Mouse (Mus musculus) forebrain, embryonic 15.5 days (tissue): Measurements from ENCODE around the gene Aif1l. TPM values are rescaled to one million over a fixed set of nuclear protein-coding genes. Genes with fewer than 3 reads are reported as not detected.

Experiments used
- ATAC-seq: fragments of 200-750 bp; cut with Nextera tagmentation; replicated peaks from 2 replicates; pipeline ENCODE4 v1.8.0; 2017; ENCODE audit warnings: mild to moderate bottlenecking, moderate TSS enrichment, moderate library complexity
- H3K27ac ChIP-seq: fragments of 300-500 bp; sonication (generic); replicated peaks from 2 replicates; pipeline ENCODE4 v1.5.1; 2015; ENCODE audit warnings: mild to moderate bottlenecking, inconsistent platforms
- H3K27me3 ChIP-seq: fragments of 300-500 bp; sonication (generic); 2 replicates; pipeline ENCODE4 v1.6.1; 2015; ENCODE audit warnings: inconsistent platforms
- H3K36me3 ChIP-seq: fragments of 300-500 bp; sonication (generic); 2 replicates; pipeline ENCODE4 v1.6.1; 2015; ENCODE audit warnings: mild to moderate bottlenecking, inconsistent platforms
- H3K4me1 ChIP-seq: fragments of 300-500 bp; sonication (generic); 2 replicates; pipeline ENCODE4 v1.6.1; 2015; ENCODE audit warnings: inconsistent platforms
- H3K4me2 ChIP-seq: fragments of 300-500 bp; sonication (generic); replicated peaks from 2 replicates; pipeline ENCODE4 v1.6.1; 2015; ENCODE audit warnings: mild to moderate bottlenecking, inconsistent platforms
- H3K4me3 ChIP-seq: fragments of 300-500 bp; sonication (generic); 2 replicates; pipeline ENCODE4 v1.5.1; 2015; ENCODE audit warnings: mild to moderate bottlenecking, inconsistent platforms
- H3K9ac ChIP-seq: fragments of 300-500 bp; sonication (generic); replicated peaks from 2 replicates; pipeline ENCODE4 v1.6.1; 2015; ENCODE audit warnings: mild to moderate bottlenecking, inconsistent platforms
- H3K9me3 ChIP-seq: fragments of 300-500 bp; sonication (generic); 2 replicates; pipeline ENCODE4 v1.6.1; 2016; ENCODE audit warnings: inconsistent platforms
- WGBS: fragments of 180-500 bp; shearing (Covaris S2); methylation state at CpG from one replicate; pipeline ENCODE4 v1.1.7; 2015; ENCODE audit warnings: mixed read lengths; 5-methylcytosine and 5-hydroxymethylcytosine counted together
- polyA plus RNA-seq: library from polyadenylated mRNA; unstranded; fragments of >200 nt; fragmentation: Nextera tagmentation; extraction: Ambion mirVana; gene quantifications from 2 replicates; pipeline ENCODE4 v1.2.1, GENCODE M21; 2015

Gene Aif1l
- polyA plus RNA-seq, 1 experiment from 2014 or later: 52.2 TPM

DNA sequence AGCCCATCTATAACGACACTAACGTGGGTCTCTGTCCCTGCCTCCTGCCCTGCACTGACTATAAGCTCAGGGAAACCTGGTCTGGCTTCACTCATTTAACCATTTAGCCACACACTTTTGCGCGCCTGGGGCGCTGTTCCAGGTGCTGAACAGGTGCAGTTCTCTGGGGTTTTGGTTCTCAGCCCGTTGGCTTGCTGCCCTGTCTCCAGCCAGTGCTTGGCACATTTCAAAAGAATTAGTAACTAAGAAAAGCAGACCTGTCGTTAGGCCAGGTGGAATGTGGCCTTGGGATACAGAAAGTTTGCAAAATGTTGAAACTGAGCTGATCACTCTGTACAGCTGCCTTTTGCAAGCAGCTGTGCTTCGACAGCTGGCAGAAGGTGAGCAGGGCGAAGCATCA is 25.1 kb upstream of the Aif1l start:
- Histone ChIP-seq H3K9ac (no peak overlapping the region), H3K4me1 (no peaks in the 10 kb centered on the region), H3K27ac (no peak overlapping the region), H3K27me3 (no peaks in the 10 kb centered on the region), H3K36me3 (no peaks in the 10 kb centered on the region), H3K4me3 (no peak overlapping the region), H3K9me3 (no peaks in the 10 kb centered on the region), H3K4me2 (no peak overlapping the region)
- no peak for ATAC-seq
- WGBS: 30% methylated on average over 9 of the region's 9 CpGs

DNA sequence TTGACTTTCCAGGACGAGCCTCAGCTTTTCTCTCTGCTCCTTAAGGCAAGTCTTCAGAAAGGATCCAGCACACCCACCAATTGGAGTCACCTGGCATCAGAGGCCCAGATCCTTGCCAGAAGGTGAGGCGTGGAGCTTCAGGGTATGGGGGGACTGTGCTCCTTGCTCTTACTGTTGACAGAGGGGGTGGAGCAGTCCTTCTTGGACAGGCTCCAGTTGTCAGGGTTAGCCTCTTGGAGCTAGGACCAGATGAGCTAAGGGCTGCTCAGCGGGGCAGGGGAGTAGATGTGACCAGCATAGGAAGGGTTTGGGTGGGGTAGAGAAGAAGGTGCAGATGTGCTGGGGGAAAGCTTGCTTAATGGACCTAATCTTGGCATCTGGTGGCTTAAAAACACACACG is 24.0 kb upstream of the Aif1l start:
- no peaks in the 10 kb centered on the region for H3K27me3 ChIP-seq
- no peak overlapping the region for H3K4me2 ChIP-seq
- H3K9me3 ChIP-seq: no peaks in the 10 kb centered on the region
- H3K4me1 ChIP-seq: no peaks in the 10 kb centered on the region
- WGBS: 58% methylated on average over 4 of the region's 4 CpGs
- H3K36me3 ChIP-seq: no peaks in the 10 kb centered on the region
- H3K27ac ChIP-seq: no peak overlapping the region
- H3K4me3 ChIP-seq: no peak overlapping the region
- ATAC-seq: no peak
- no peak overlapping the region for H3K9ac ChIP-seq

DNA sequence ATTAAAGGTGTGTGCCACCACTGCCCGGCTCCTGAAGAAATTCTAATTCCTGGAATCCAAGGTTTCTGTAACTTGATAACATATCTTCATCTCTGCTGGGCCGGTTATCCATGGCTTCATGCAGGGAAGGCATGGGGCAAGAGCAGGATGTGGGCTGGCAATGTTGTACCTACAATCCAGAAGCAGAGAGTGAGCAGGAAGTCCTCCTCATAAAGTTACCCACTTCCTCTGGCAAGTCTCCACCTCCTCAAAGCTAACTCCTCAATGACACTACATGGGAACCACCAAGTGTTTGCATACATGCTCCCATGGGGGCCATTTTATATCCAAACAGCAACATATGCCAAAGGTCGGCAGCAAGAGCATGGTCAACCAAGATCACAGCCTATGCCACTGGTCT is 20.3 kb upstream of the Aif1l start:
- Histone ChIP-seq H3K27me3 (no peaks in the 10 kb centered on the region), H3K9me3 (no peaks in the 10 kb centered on the region), H3K4me1 (no peaks in the 10 kb centered on the region), H3K36me3 (no peaks in the 10 kb centered on the region), H3K9ac (no peak overlapping the region), H3K27ac (no peak overlapping the region), H3K4me2 (no peak overlapping the region), H3K4me3 (no peak overlapping the region)
- WGBS: 93% methylated on average over 3 of the region's 3 CpGs
- no peak for ATAC-seq

DNA sequence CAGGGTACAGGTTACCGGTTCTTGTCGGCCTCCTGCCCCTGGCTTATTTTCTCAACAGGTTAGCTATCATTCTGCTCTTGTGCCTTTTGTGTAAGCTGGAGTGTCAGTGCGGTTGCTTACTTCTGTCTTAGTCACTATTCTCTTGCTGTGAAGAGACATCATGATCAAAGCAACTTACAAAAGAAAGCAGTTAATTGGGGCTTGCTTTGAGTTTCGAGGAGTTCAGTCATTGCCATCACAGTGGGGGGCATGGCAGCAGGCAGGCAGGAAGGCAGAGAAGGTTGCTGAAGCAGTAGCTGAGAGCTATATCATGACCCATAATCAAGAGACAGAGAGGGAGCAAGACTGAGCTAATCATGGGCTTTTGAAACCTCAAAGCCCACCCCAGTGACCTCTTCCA is 15.4 kb upstream of the Aif1l start:
- Histone ChIP-seq H3K9me3 (no peaks in the 10 kb centered on the region), H3K36me3 (no peaks in the 10 kb centered on the region), H3K4me3 (no peak overlapping the region), H3K27ac (no peak overlapping the region), H3K27me3 (no peaks in the 10 kb centered on the region), H3K4me1 (no peaks in the 10 kb centered on the region), H3K9ac (no peak overlapping the region), H3K4me2 (no peak overlapping the region)
- no peak for ATAC-seq
- 14% methylated on average over 4 of the region's 4 CpGs for WGBS

DNA sequence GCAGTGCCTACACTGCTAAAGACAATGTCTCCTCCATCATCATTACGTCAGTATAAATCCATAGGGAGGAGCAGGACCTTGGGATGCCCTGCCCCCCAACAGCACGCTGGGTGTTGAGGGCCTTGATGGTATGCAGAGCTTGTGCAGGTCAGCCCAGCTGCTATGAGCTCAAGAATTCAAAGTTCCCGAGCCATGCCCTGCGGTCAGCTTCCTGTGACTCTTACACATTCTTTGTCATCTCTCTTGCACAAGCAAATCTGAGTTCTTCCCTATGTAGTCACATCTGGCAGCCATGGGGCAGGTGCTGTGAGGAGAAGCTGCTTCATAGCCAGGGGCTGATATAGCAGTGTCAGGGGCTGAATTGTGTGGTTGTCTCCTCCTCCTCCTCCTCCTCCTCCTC is 14.9 kb upstream of the Aif1l start:
- 34% methylated on average over 4 of the region's 4 CpGs for WGBS
- H3K4me2 ChIP-seq: no peak overlapping the region
- no peak for ATAC-seq
- H3K4me1 ChIP-seq: no peaks in the 10 kb centered on the region
- no peak overlapping the region for H3K27ac ChIP-seq
- H3K9me3 ChIP-seq: no peaks in the 10 kb centered on the region
- no peak overlapping the region for H3K4me3 ChIP-seq
- no peaks in the 10 kb centered on the region for H3K27me3 ChIP-seq
- no peaks in the 10 kb centered on the region for H3K36me3 ChIP-seq
- no peak overlapping the region for H3K9ac ChIP-seq

DNA sequence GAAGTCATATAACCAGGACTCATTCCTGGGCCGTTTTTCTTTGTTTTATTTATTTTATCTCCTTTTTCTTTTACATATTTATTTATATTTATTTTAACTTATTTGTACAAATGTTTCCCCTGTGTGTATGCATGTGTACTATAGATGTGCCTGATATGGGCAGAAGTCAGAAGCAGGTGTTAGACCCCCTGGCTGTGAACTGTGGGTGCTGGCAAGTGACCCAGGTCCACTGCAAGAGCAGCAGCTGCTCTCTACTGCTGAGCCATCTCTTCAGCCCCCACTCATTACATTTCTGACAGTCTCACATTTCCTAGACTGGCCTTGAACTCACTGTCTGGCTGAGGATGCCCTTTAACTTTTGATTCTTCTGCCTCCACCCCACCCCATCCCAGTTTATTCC is 11.6 kb upstream of the Aif1l start:
- H3K27ac ChIP-seq: no peak overlapping the region
- H3K27me3 ChIP-seq: no peaks in the 10 kb centered on the region
- H3K9me3 ChIP-seq: no peaks in the 10 kb centered on the region
- no peaks in the 10 kb centered on the region for H3K36me3 ChIP-seq
- ATAC-seq: no peak
- H3K4me1 ChIP-seq: no peaks in the 10 kb centered on the region
- no peak overlapping the region for H3K4me2 ChIP-seq
- H3K4me3 ChIP-seq: no peak overlapping the region
- WGBS: 86% methylated on average over 1 of the region's 1 CpGs
- no peak overlapping the region for H3K9ac ChIP-seq

DNA sequence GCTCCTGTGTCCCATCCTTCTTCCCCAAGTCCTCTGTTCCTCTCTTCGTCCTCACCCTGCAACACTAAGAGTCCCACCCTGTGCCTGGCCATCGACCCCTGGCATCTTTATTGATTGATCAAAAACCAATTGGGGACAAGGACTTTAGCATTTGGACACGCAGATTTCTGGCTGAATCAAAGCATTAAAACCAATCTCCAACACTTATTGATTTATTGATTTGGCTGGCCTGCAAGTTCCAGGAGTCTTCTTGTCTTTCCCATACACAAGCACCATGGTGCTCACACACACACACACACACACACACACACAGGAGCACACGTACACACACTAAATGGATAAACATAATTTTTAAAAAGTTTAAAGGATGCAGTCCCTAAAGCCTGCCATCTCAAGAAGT is 6.9 kb upstream of the Aif1l start:
- H3K4me2 ChIP-seq: no peak overlapping the region
- H3K4me3 ChIP-seq: no peak overlapping the region
- H3K9ac ChIP-seq: no peak overlapping the region
- no peaks in the 10 kb centered on the region for H3K36me3 ChIP-seq
- 79% methylated on average over 4 of the region's 4 CpGs for WGBS
- no peaks in the 10 kb centered on the region for H3K27me3 ChIP-seq
- no peak for ATAC-seq
- H3K4me1 ChIP-seq: no peaks in the 10 kb centered on the region
- no peaks in the 10 kb centered on the region for H3K9me3 ChIP-seq
- H3K27ac ChIP-seq: no peak overlapping the region

DNA sequence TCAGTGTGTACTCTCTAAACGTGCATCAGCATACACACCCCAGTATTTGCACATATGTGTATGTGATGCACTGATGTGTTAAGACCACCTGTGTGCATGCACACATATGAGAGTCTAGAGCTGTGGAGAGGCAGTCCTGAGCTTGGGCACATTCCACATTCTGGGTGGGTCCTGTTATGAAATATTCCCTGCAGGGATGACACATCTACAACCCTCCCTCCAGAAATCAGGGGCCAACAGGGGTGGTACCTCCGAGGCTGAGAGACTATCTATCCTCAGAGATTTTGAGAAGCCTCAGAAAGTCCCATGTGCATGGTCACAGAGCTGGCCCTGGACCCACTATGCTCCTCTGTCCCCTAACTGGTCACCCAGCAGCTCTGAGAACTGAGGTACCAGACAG is 4.4 kb upstream of the Aif1l start:
- no peaks in the 10 kb centered on the region for H3K27me3 ChIP-seq
- 86% methylated on average over 2 of the region's 2 CpGs for WGBS
- H3K4me3 ChIP-seq: no peak overlapping the region
- no peak overlapping the region for H3K27ac ChIP-seq
- no peaks in the 10 kb centered on the region for H3K36me3 ChIP-seq
- no peak overlapping the region for H3K9ac ChIP-seq
- H3K9me3 ChIP-seq: no peaks in the 10 kb centered on the region
- peaks cover 7% of the 10 kb centered on the region for H3K4me1 ChIP-seq
- no peak for ATAC-seq
- no peak overlapping the region for H3K4me2 ChIP-seq

DNA sequence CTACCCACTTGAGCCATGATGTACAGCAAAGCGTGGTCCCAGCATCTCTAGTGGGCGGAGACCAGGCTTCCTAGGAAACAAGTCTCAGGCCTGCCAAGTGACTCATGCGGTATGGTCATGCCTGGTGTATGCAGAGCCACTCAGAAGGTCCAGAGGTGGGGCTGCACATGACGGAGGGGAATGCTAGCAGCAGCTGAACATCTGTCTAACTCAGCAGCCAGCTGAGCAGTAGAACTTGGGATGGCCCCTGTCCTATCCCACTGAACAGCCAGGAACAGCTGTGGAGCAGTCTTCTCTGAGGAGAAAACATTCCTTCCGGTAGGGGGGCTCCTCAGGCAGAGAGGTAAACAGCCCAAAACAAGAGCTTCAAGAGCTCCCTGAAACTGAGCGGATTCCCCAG is 1.5 kb upstream of the Aif1l start:
- no peak for ATAC-seq
- H3K9ac ChIP-seq: no peak overlapping the region
- WGBS: 89% methylated on average over 6 of the region's 6 CpGs
- H3K4me3 ChIP-seq: no peak overlapping the region
- H3K27me3 ChIP-seq: no peaks in the 10 kb centered on the region
- H3K9me3 ChIP-seq: no peaks in the 10 kb centered on the region
- no peak overlapping the region for H3K27ac ChIP-seq
- no peaks in the 10 kb centered on the region for H3K36me3 ChIP-seq
- H3K4me1 ChIP-seq: peaks cover 29% of the 10 kb centered on the region
- H3K4me2 ChIP-seq: no peak overlapping the region

DNA sequence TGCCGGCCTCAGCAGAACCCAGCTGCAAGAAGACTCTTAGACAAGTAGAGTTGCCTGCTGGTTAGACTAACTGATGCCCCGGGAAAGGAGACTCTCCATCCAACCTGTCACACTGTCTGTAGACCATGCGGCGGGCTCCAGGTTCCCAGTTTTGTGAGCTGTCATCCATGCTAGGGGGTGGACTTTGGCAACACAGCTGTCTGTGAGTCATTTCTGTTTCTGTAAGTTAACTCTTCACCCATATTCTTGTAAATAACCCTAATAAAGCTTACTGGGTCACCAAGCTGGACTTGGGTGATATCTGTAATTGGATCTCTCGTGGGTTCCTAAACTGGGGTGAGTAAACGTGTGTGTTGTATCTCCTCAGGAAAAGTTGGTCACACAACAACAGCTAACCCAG is 1.1 kb upstream of the Aif1l start:
- no peak overlapping the region for H3K27ac ChIP-seq
- peaks cover 29% of the 10 kb centered on the region for H3K4me1 ChIP-seq
- no peak overlapping the region for H3K4me2 ChIP-seq
- H3K4me3 ChIP-seq: no peak overlapping the region
- H3K36me3 ChIP-seq: no peaks in the 10 kb centered on the region
- WGBS: 80% methylated on average over 6 of the region's 6 CpGs
- no peak overlapping the region for H3K9ac ChIP-seq
- no peaks in the 10 kb centered on the region for H3K27me3 ChIP-seq
- H3K9me3 ChIP-seq: no peaks in the 10 kb centered on the region
- no peak for ATAC-seq

DNA sequence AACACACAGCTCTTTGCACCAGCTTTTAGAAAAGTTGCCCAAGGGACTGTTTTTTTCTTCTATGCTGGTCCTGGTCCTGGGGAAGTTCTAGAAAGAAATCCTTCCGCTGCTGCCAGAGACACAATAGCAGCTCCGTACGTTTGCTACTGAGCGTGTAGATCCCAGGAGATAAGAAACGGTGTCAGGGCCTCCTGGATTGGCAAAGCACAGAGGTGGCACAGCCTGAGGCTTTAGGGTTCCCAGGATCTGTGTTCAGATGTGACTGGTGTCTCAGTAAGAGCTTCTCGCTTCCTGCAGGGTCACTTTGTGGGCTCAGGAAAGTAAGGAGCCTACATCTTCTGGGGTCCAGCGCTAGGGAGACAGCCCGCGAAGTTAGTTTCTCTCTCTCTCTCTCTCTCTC is 1.0 kb downstream of the Aif1l start:
- H3K4me2 ChIP-seq: peak overlapping the region; percentile 97
- peaks cover 29% of the 10 kb centered on the region for H3K4me1 ChIP-seq
- H3K36me3 ChIP-seq: no peaks in the 10 kb centered on the region
- peak overlapping the region; percentile 77 for H3K9ac ChIP-seq
- WGBS: 15% methylated on average over 9 of the region's 9 CpGs
- H3K27me3 ChIP-seq: no peaks in the 10 kb centered on the region
- H3K9me3 ChIP-seq: no peaks in the 10 kb centered on the region
- no peak overlapping the region for H3K27ac ChIP-seq
- ATAC-seq: no peak
- peak overlapping the region; percentile 86 for H3K4me3 ChIP-seq

DNA sequence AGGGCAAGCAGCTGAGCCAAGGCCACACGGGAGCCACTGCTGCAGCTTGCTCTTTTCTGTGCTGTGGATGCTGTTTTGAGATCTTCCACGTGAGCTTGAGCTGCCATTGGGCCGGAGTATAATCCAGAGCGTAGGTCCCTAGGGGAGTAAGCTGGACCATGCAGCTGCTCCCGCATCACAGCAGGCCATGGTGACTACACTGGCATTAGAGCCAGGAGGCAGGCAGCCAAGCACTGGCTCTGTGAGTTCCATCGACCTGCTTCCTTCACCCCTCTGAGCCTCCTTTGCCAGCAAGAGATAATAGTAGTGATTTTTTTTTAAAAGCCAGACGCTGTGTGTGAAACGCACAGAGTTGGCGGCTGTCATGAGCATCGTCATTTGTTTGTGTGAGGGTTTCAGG is 2.3 kb downstream of the Aif1l start:
- ATAC-seq: no peak
- H3K27me3 ChIP-seq: no peaks in the 10 kb centered on the region
- no peaks in the 10 kb centered on the region for H3K9me3 ChIP-seq
- no peaks in the 10 kb centered on the region for H3K36me3 ChIP-seq
- H3K4me1 ChIP-seq: peaks cover 29% of the 10 kb centered on the region
- WGBS: 69% methylated on average over 10 of the region's 10 CpGs
- peak overlapping the region; percentile 97; the same call in 1 of the 2 replicates for H3K4me2 ChIP-seq
- H3K9ac ChIP-seq: no peak overlapping the region
- H3K4me3 ChIP-seq: no peak overlapping the region
- H3K27ac ChIP-seq: no peak overlapping the region

DNA sequence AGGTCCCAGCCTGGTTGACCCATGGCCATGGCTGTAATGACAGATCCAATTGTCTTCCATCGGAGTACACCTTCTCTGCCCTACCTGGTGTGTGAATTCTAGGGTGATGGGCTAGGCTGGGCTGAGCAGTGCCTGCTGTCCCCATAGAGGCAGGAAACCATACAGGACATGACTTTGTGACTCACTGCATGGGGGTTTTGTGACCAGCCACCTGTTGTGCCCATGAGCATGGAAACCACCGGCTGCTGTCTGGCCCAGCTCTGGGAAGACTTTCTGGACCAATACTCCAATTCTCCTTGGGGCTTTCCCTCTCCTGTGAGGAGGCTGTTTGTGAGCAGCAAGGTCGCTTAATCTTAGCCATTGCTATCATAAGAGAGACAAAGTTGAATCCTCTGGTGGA is 2.8 kb downstream of the Aif1l start:
- ATAC-seq: no peak
- H3K9ac ChIP-seq: no peak overlapping the region
- peaks cover 29% of the 10 kb centered on the region for H3K4me1 ChIP-seq
- 82% methylated on average over 3 of the region's 3 CpGs for WGBS
- no peak overlapping the region for H3K27ac ChIP-seq
- H3K4me2 ChIP-seq: no peak overlapping the region
- H3K9me3 ChIP-seq: no peaks in the 10 kb centered on the region
- H3K36me3 ChIP-seq: no peaks in the 10 kb centered on the region
- no peaks in the 10 kb centered on the region for H3K27me3 ChIP-seq
- H3K4me3 ChIP-seq: no peak overlapping the region
